Comparison of ENCODE assay signal across 19 mouse cellular contexts in genomic region chr4:42928209-42928608, GRCm38 (mm10). TPM values are rescaled to one million over a fixed set of nuclear protein-coding genes. Genes with fewer than 3 reads are reported as not detected.
A peak's percentile ranks its signal among the peaks of the same experiment; 100 is the strongest.
DNase-seq lines count a peak whose midpoint lies in the region; ATAC-seq and TF ChIP-seq lines count a peak whose summit lies in the region.
"Had no signal": no experiment of that assay in that cellular context is flagged by ENCODE, and none has a peak within 500 bp of the region (broad histone marks: within the 10 kb centered on the region; RNA-seq: fewer than 3 reads in every experiment).

No protein-coding gene starts in this region.

- no peak for TF ChIP-seq POLR2A in ES-Bruce4 (IDR thresholded peaks at IDR 0.05; ENCODE audit: insufficient read depth, low read length)

- no peaks in the 10 kb centered on the region for H3K36me3 ChIP-seq in liver, embryonic 11.5 days (ENCODE audit: control insufficient read depth, insufficient read depth, low read length)
- no peaks in the 10 kb centered on the region for H3K36me3 ChIP-seq in ES-Bruce4 (ENCODE audit: control insufficient read depth, insufficient read depth, low read length, poor library complexity, severe bottlenecking)
- no peaks in the 10 kb centered on the region for H3K36me3 ChIP-seq in embryonic facial prominence, embryonic 10.5 days (replicated peaks)
- H3K36me3 ChIP-seq: kidney, embryonic 15.5 days had no signal

- H3K4me3 ChIP-seq in liver, embryonic 11.5 days (ENCODE audit: low read depth, low read length), result no peak overlapping the region
- no peak overlapping the region for H3K4me3 ChIP-seq in ES-Bruce4 (ENCODE audit: low read depth, low read length)
- H3K4me3 ChIP-seq in embryonic facial prominence, embryonic 10.5 days, result no peak overlapping the region
- H3K4me3 ChIP-seq: kidney, embryonic 15.5 days had no signal

- no peak for TF ChIP-seq EP300 in ES-Bruce4 (IDR thresholded peaks at IDR 0.05; ENCODE audit: insufficient read depth, low read depth, low read length)

- WGBS in liver, embryonic 11.5 days, result 75% methylated on average over 5 of the region's 5 CpGs
- 77% methylated on average over 5 of the region's 5 CpGs for WGBS in embryonic facial prominence, embryonic 10.5 days

- H3K9me3 ChIP-seq in liver, embryonic 11.5 days (ENCODE audit: control insufficient read depth, low read length), result no peaks in the 10 kb centered on the region
- H3K9me3 ChIP-seq in ES-Bruce4 (replicated peaks; ENCODE audit: control insufficient read depth, insufficient read depth, low read length, poor library complexity, severe bottlenecking), result no peaks in the 10 kb centered on the region
- no peaks in the 10 kb centered on the region for H3K9me3 ChIP-seq in embryonic facial prominence, embryonic 10.5 days
- H3K9me3 ChIP-seq: kidney, embryonic 15.5 days had no signal

- no peak overlapping the region for H3K27ac ChIP-seq in liver, embryonic 11.5 days (ENCODE audit: low read depth, low read length)
- H3K27ac ChIP-seq in ES-Bruce4 (ENCODE audit: insufficient read depth, low read length), result no peak overlapping the region
- no peak overlapping the region for H3K27ac ChIP-seq in embryonic facial prominence, embryonic 10.5 days (replicated peaks)
- H3K27ac ChIP-seq: kidney, embryonic 15.5 days had no signal

- no peak for ATAC-seq in liver, embryonic 11.5 days (replicated peaks; ENCODE audit: low FRiP score)

- intact Hi-C loops in heart, postnatal 25 days (cut with DNase I), result no loop called here

- TF ChIP-seq CTCF in ES-Bruce4 (IDR thresholded peaks at IDR 0.05; ENCODE audit: low read depth, low read length), result peak; percentile 56

- no peaks in the 10 kb centered on the region for H3K4me1 ChIP-seq in liver, embryonic 11.5 days (replicated peaks; ENCODE audit: control insufficient read depth, insufficient read depth, low read length)
- no peaks in the 10 kb centered on the region for H3K4me1 ChIP-seq in ES-Bruce4 (ENCODE audit: control insufficient read depth, insufficient read depth, low read length)
- no peaks in the 10 kb centered on the region for H3K4me1 ChIP-seq in embryonic facial prominence, embryonic 10.5 days
- H3K4me1 ChIP-seq: kidney, embryonic 15.5 days had no signal

- no peak overlapping the region for H3K9ac ChIP-seq in liver, embryonic 11.5 days (ENCODE audit: low read depth, low read length)
- no peak overlapping the region for H3K9ac ChIP-seq in ES-Bruce4 (ENCODE audit: low read depth, poor library complexity, severe bottlenecking)
- H3K9ac ChIP-seq: kidney, embryonic 15.5 days; lung, embryonic 14.5 days had no signal

- no peak overlapping the region for H3K4me2 ChIP-seq in liver, embryonic 11.5 days
- H3K4me2 ChIP-seq: kidney, embryonic 15.5 days; lung, embryonic 14.5 days had no signal

- peak; percentile 3 for DNase-seq in heart, postnatal 4 days
- DNase-seq in heart, postnatal 25 days (ENCODE audit: low spot score), result no peak
- DNase-seq in liver, result peak; percentile 34
- no peak for DNase-seq in liver, embryonic 11.5 days (ENCODE audit: low spot score)
- peak; percentile 6 for DNase-seq in embryonic facial prominence, embryonic 10.5 days (ENCODE audit: low spot score)
- no peak for DNase-seq in right cerebral cortex, postnatal 14 days
- no peak for DNase-seq in adrenal gland, postnatal 10 days
- DNase-seq: cerebellum, adult 18-20 months; heart, postnatal 10 days; lung, embryonic 14.5 days; midbrain, embryonic 14.5 days; thymus, postnatal 25 days had no signal

- peaks cover 10% of the 10 kb centered on the region for H3K27me3 ChIP-seq in liver, embryonic 11.5 days (replicated peaks; ENCODE audit: control insufficient read depth, insufficient read depth, low read length)
- H3K27me3 ChIP-seq in ES-Bruce4 (ENCODE audit: control insufficient read depth, insufficient read depth, low read length, poor library complexity, severe bottlenecking), result no peaks in the 10 kb centered on the region
- H3K27me3 ChIP-seq in embryonic facial prominence, embryonic 10.5 days (replicated peaks; ENCODE audit: low read depth, poor library complexity, severe bottlenecking), result peaks cover 28% of the 10 kb centered on the region

RNA-seq across cellular contexts. Expression of gene Phf24, which starts 11.7 kb away (rescaled TPM):
- total RNA-seq in heart, postnatal 4 days (2021), result 10 to 100 TPM; 15.2 to 23.1 TPM
- 1 to 10 TPM; 9.0 to 9.4 TPM for total RNA-seq in heart, postnatal 25 days (2021)
- 0.38 and 0.42 TPM in 2 replicates for polyA plus RNA-seq in liver, embryonic 11.5 days (2014; fragmentation: Nextera tagmentation; extraction: Ambion mirVana)
- 0.10 TPM in 1 of 2 replicates, not detected in the other for polyA plus RNA-seq in ES-Bruce4 (2011; ENCODE audit: insufficient read depth, insufficient read length, low read depth, missing spikeins)
- 0.44 and 1.2 TPM in 2 replicates for polyA plus RNA-seq in embryonic facial prominence, embryonic 10.5 days (2016; fragmentation: Nextera tagmentation; extraction: Ambion mirVana)
- total RNA-seq in adrenal gland, postnatal 10 days (2021), result 1 to 10 TPM; 2.4 to 6.3 TPM

RNA-seq across cellular contexts. Expression of gene Dnajb5, which starts 21.4 kb away (rescaled TPM):
- total RNA-seq in heart, postnatal 4 days (2021), result 10 to 100 TPM; 82.4 to 91.9 TPM
- total RNA-seq in heart, postnatal 25 days (2021), result 10 to 100 TPM; 83.5 to 93.2 TPM
- 2.0 and 3.0 TPM in 2 replicates for polyA plus RNA-seq in liver, embryonic 11.5 days (2014; fragmentation: Nextera tagmentation; extraction: Ambion mirVana)
- polyA plus RNA-seq in ES-Bruce4 (2011; ENCODE audit: insufficient read depth, insufficient read length, low read depth, missing spikeins), result 27.2 and 28.9 TPM in 2 replicates
- 10.3 and 10.9 TPM in 2 replicates for polyA plus RNA-seq in embryonic facial prominence, embryonic 10.5 days (2016; fragmentation: Nextera tagmentation; extraction: Ambion mirVana)
- 10 to 100 TPM; 19.4 to 20.4 TPM for total RNA-seq in adrenal gland, postnatal 10 days (2021)

RNA-seq across cellular contexts. Expression of gene 1700022I11Rik, which starts 41.2 kb away (rescaled TPM):
- total RNA-seq in heart, postnatal 4 days (2021), result not detected
- total RNA-seq in heart, postnatal 25 days (2021), result not detected
- 0.41 and 0.53 TPM in 2 replicates for polyA plus RNA-seq in liver, embryonic 11.5 days (2014; fragmentation: Nextera tagmentation; extraction: Ambion mirVana)
- polyA plus RNA-seq in ES-Bruce4 (2011; ENCODE audit: insufficient read depth, insufficient read length, low read depth, missing spikeins), result not detected in 2 replicates
- 0.54 and 0.76 TPM in 2 replicates for polyA plus RNA-seq in embryonic facial prominence, embryonic 10.5 days (2016; fragmentation: Nextera tagmentation; extraction: Ambion mirVana)
- not detected for total RNA-seq in adrenal gland, postnatal 10 days (2021)
- total RNA-seq: adrenal gland, adult 18-20 months; heart, postnatal 10 days; layer of hippocampus, postnatal 25 days had no signal

RNA-seq across cellular contexts. Expression of gene Fam205c, which starts 54.2 kb away (rescaled TPM):
- 1 to 10 TPM; 1.3 TPM for total RNA-seq in heart, postnatal 4 days (2021)
- 1 to 10 TPM; 7.1 to 7.5 TPM for total RNA-seq in heart, postnatal 25 days (2021)
- polyA plus RNA-seq in liver, embryonic 11.5 days (2014; fragmentation: Nextera tagmentation; extraction: Ambion mirVana), result 0.71 and 0.75 TPM in 2 replicates
- polyA plus RNA-seq in ES-Bruce4 (2011; ENCODE audit: insufficient read depth, insufficient read length, low read depth, missing spikeins), result not detected in 2 replicates
- polyA plus RNA-seq in embryonic facial prominence, embryonic 10.5 days (2016; fragmentation: Nextera tagmentation; extraction: Ambion mirVana), result 0.15 and 0.25 TPM in 2 replicates
- total RNA-seq in adrenal gland, postnatal 10 days (2021), result not detected
- total RNA-seq: common myeloid progenitor, adult 5-6 weeks; granulocyte monocyte progenitor cell, adult 5-6 weeks had no signal
- polyA plus RNA-seq: limb, embryonic 11.5 days had no signal

Comparison
In these comparisons a context has a peak if more than half of its experiments do, and no peak if none do; other contexts are left out.
1. DNase-seq: peak in heart, postnatal 4 days (single experiment), liver (single experiment) and embryonic facial prominence, embryonic 10.5 days (single experiment); none in heart, postnatal 25 days (single experiment), liver, embryonic 11.5 days (single experiment), right cerebral cortex, postnatal 14 days (single experiment) and adrenal gland, postnatal 10 days (single experiment).